Mouse (Mus musculus) testis, postnatal 14 days (tissue): ENCODE measurements around the gene Gsta1.
"Not testable (repeated sequence)": the region's sequence is repeated elsewhere in the genome, so short reads cannot be mapped to it uniquely, and the experiment has no call there.

ENCODE experiments used
- DNase-seq: peaks from one replicate; pipeline ENCODE4 v3.0.0; 2021; ENCODE audit warnings: low spot score

The Gsta1 gene

GRCm38 (mm10) chr9:78230461-78230860 is at the start of gene Gsta1:
Gsta1 (plus strand) TSS chr9:78230656.
- not testable (repeated sequence) for DNase-seq

DNA sequence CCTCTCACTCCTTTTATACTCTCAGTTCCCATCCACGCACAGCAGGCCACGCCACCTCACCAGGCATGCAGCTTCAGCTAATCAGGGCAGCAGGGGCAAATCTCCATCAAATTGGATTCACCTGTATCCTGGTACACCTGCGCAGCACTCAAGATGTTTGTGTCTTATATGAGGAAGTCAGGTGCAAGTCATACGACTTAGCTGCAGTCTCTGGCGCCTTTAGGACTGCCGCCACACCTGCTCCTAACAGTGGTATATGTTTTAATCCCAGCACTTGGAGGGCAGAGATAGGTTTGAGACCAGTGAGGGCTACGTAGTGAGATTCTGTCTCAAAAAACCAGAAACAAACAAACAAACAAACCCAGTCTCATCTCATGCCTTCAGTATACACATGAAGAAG is 48.0 kb upstream of the Gsta1 start, which contains the start of gene Gsta4:
Gene Gsta4 (plus strand): TSS at position 301 of the 400 bp plus-strand sequence.
- DNase-seq: not testable (repeated sequence)

GRCm38 (mm10) chr9:78185686-78186085 is 44.8 kb upstream of the Gsta1 start:
- DNase-seq: no peak

GRCm38 (mm10) chr9:78188910-78189309 is 41.5 kb upstream of the Gsta1 start:
- DNase-seq: peak; percentile 47

- DNase-seq: peak; percentile 66
Observed at GRCm38 (mm10) chr9:78190651-78191634, 39.5 kb upstream of the Gsta1 start.

GRCm38 (mm10) chr9:78191736-78192135 is 38.7 kb upstream of the Gsta1 start:
- DNase-seq: peak; percentile 70

- DNase-seq: no peak
Observed at GRCm38 (mm10) chr9:78193902-78194597, 36.4 kb upstream of the Gsta1 start.

DNA sequence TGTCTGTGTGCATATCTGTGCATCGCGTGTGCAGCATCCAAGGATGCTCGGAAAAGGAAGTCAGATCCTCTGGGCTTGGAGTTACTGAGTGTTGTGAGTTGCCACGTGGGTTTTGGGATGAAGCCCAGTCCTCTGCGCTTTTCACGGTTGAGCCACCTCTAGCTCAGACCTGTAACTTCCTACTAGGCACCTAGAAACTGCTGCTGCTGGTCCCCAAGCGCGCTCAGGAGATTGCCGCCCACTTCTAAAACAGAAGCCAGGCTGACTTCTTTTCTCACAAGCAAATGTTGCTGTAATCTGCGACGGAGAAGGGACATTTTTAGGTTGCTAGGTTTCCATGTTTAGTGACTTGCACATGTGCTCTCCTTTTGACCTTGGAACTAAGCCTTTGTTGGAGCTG is 35.4 kb upstream of the Gsta1 start:
- no peak for DNase-seq

GRCm38 (mm10) chr9:78197801-78198200 is 32.7 kb upstream of the Gsta1 start:
- no peak for DNase-seq

GRCm38 (mm10) chr9:78204194-78204593 is 26.3 kb upstream of the Gsta1 start:
- no peak for DNase-seq

DNA sequence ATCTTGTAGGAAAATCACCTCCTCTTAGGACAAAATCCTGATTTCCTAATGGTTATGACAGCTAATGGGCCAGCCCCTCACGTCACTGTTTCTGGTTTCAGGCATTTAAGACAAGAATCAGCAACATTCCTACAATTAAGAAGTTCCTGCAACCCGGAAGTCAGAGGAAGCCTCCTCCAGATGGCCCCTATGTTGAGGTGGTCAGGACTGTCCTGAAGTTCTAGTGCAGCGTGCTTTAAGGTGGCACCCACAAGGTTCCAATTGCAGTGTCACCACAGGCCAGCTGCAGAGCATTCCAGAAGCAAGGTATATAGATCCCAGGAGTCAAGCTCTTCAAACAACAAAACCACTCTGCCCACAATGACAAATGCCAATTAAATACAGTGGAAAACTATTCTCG is 21.5 kb upstream of the Gsta1 start:
- no peak for DNase-seq

- no peak for DNase-seq
Observed at GRCm38 (mm10) chr9:78210079-78210478, 20.4 kb upstream of the Gsta1 start.

DNA sequence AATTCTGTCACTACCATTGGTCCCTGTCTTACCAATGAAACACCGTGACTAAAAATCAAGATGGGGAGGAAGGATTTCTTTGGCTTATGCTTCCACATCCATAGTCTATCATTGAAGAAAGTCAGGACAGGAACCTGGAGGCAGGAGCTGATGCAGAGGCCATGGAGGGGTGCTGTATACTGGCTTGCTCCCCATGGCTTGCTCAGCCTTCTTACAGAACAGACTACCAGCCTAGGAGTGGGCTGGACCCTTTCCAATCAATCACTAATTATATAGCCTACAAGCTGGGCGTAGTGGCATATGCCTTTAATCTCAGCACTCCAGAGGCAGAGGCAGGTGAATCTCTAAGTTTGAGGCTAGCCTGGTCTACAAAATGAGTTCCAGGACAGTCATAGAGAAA is 19.6 kb upstream of the Gsta1 start:
- no peak for DNase-seq

DNA sequence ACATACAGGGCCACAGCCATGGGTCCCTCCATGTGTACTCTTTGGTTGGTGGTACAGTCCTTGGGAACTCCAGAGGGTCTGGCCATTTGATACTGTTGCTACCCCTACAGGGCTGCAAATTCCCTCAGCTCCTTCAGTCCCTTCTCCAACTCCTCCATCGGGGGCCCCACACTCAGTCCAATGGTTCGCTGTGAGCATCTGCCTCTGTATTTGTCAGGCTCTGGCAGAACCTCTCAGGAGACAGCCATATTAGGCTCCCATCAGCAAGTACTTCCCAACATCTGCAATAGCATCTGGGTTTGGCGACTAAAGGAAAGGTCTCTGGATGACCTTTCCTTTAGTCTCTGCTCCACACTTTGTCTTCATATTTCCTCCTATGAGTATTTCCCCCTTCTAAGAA is 18.9 kb upstream of the Gsta1 start:
- DNase-seq: no peak

DNA sequence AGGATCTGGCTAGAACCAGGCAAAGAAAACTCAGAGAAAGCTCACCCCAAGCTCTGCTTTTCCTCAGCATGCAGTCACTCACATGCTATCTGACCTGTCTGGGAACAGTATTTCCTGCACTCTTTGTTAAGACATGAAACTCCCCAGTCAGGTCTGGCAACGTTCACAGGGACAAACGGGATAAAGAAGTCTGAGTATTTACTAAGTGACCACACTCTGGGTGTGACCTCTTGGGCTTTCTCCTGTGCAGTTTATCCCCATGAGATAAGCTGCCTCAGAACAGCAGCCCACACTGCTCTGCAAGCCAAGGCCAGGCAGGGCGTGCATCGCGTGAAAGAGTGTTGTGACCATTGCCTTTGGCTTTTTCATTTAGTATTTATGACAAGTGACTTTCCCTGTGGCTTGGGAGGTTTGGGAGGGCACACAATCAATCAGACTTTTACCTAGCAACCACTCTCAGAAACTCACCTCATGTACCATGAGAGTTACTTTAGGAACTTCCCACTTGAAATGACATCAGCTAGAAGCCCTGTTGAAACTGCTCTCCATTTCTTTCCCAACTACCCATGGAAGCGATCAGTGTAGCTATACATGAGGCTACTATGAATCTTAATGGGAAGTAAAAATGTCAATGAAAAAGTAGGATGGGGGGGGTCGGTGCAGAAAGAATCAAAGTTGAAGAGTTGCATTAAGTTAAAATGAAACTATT is 18.0 kb upstream of the Gsta1 start:
- DNase-seq: peak; percentile 54

DNA sequence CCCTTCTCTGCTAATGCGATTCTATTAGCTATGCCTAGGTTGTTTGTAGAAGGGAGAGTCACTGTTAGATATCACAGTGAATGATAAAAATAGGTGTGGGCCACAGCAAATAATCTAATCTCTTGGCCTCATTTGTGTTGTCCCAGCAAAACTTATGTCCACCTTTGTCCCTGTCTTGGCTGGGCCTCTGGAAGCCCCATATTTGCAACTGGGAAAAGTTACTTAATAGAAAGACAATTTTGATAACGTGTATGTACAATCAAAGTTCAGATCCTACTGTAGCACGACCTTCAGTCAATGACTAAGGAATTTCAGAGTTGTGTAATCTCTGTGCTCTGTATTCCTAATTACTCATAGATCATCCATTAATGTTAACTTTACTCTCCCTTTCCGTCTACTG is 13.4 kb upstream of the Gsta1 start:
- DNase-seq: no peak

DNA sequence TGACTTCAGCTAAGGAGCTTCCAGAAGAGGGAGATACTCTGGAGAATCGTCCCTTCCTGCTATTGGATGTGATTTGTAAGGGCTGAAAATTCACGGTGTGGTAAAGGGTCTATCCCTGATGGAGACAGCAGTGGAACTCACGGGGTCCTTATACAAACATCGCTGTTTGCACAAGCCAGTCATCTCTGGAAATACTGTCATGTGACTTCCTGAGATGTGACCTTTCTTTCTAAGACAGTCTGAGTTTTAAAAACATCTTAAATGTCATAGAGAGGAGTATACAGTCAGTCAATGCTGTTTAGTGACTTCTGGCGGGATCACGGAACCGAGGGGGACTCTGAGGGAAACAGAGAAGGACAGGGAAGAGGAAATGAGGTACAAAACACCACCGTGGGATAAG is 7.8 kb upstream of the Gsta1 start:
- no peak for DNase-seq

GRCm38 (mm10) chr9:78223221-78223902 is 7.1 kb upstream of the Gsta1 start:
- no peak for DNase-seq

DNA sequence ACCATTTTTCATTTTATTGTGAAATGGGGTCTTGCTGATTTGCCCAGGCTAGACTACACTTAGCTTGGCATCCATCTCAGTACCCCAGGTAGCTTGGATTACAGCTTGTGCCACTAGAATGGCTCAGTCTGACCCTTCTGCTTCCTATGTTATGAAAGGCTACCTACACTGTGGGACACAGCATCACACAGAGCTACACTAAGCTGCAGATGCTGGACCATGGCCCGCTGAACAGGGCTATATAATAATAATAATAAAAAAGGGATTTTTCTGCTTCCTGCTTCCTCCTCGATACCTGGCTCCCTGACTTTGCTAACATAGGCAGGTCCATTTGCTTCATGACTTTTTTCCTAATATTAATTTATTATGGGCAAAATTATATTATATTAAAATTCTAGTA is 6.0 kb upstream of the Gsta1 start:
- no peak for DNase-seq

- no peak for DNase-seq
Observed at GRCm38 (mm10) chr9:78225304-78225703, 5.2 kb upstream of the Gsta1 start.

- DNase-seq: no peak
Observed at GRCm38 (mm10) chr9:78228122-78228521, 2.3 kb upstream of the Gsta1 start.

DNA sequence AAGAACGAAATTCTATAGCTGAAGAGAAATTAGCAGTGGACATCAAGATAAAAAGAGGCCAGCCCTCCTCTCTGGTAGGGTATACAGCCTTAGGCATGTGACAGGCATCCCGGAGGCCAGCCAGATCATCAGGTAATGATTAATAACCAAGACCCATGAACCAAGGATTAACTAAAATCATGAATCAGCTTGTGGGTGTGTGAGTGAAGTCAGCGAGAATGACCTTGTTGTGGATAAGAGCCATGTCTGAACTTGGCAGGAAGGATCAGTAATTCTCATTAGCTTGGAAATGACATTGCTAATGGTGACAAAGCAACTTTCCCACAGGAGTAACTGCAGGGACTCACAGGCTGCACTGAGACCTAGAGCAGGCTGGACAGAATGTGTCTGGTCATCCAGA is 798 bp upstream of the Gsta1 start:
- DNase-seq: not testable (repeated sequence)
